Mouse (Mus musculus): ENCODE results near the gene Rad9a. TPM values are rescaled to one million over a fixed set of nuclear protein-coding genes. Genes with fewer than 3 reads are reported as not detected.

Gene Rad9a
- polyA plus RNA-seq, 2 experiments from 2014 or later: 37.7 to 40.3 TPM

DNA sequence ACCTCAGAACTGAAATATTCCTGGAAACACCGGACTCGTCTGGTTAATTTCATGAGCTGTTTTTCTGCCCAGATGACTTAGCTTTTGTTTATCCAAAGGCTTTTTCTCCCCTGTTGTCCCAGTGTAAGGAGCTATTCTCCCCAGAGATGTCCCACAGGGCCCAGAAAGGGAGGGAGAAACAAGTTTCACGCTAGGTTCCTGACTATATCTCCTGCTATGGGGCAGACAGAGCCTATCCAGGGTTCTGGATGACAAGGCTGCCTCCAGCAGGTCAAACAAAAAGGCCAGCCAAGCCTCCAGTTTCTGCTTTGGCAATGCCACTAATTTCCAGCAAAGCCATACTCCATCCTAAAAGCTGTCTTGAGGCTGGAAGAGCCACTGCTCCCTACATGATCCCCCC, 16.4 kb upstream of the Rad9a start:
- no peak for ATAC-seq

- ATAC-seq: no peak
Observed at GRCm38 (mm10) chr19:4217140-4217539, 15.7 kb upstream of the Rad9a start.

GRCm38 (mm10) chr19:4216041-4216685, 14.7 kb upstream of the Rad9a start:
- ATAC-seq: no peak

- no peak for ATAC-seq
Observed at GRCm38 (mm10) chr19:4215451-4215840, 14.0 kb upstream of the Rad9a start.

GRCm38 (mm10) chr19:4214771-4215450, 13.4 kb upstream of the Rad9a start:
- peak; percentile 33 for ATAC-seq

GRCm38 (mm10) chr19:4214071-4214770, 12.8 kb upstream of the Rad9a start, which contains the start of the genes Clcf1 and AC109138.7:
Clcf1 (plus strand) TSS chr19:4214238.
AC109138.7 (plus strand) TSS chr19:4214357.
- peak; percentile 69 for ATAC-seq

DNA sequence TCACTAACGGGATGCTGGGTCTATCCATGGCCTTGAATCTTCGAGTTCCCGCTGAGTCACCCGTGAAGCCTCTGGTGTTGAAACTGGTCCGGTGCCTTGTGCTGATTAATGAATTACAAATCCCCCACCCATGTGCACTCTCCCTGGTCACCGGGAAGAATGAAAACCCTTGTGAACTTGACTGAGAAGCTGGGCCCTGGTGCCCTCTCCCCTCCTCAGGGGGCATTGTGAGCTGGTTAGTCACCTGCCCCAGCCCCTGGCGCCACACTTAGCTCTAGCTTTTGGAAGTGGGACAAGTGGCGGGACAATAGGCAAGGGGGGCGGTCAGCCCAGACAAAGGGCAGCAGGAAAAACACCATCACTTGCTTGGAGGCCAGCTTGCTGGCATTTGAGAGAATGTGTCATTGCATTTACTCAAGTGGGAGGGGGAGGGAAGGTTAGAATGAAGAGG, 12.1 kb upstream of the Rad9a start:
- ATAC-seq: no peak

DNA sequence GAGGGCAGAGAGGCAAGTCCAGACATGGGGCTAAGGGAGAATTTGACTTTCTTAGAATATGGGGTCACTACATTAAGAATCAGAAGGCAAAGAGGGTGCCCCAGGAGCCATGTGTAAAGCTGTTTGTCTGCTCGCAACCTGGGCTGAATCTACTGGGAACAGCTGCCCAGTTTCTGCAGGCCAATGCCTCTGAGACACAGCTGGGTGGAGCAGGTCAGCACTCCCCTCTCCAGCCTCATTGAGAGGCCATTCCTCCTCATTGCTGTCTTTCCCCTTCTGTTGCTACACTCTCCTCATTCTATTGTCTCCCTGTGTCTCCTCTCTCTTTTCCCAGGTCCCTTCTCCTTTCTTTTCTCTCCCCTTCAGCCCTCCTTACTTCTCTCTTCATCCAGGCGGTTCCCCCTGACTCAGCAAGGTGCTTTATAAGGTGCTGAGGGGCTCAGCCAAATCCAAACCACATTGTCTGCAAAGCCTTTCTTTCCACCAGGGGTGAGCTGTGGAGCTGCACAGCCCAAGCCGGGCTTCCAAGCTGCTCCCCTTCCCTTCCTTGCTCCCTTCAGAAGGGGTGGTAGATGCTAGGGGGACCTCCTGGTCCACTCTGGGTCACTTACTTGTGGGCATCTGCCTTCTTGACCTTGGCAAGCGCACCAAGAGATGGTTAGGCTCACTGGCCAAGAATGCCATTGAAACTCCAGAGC, 10.6 kb upstream of the Rad9a start:
- no peak for ATAC-seq

DNA sequence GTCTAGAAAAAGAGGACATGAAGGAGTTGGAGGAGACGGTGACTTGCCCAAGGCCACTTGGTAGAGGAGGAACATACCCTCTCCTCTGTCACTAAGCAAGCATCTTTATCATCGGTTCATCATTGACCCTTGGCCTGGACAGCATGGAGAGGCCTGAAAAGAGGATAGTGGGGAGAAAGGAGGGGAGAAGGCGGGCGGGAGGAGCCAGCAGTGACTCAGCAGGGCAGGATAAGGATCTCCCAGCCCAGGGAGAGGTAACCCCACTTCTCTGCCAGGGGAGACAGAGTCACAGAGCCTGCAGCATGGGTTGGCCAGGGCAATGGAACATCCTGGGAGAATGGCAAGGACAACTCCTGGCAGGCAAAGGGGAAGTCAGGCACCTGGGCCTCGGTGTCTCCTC, 7.1 kb upstream of the Rad9a start:
- ATAC-seq: no peak

DNA sequence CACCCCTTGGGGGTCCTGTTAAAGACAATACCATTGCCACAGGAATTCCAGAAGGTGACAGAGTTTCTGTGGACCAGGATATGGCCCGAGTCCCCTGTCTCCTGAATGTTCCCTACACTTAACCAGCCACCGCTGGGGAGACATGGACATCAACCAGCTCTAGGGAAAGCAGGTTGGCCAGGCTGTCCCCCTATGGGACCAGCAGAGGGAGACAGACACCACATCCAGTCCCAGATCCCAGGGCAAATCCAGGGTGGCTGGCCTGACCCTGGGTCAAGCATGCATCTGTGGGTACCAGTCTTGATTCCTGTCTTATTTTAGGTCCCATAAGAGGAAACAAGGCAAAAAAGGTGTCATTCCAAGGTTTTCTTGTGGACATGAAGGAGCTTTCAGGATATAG, 5.5 kb upstream of the Rad9a start:
- ATAC-seq: no peak

DNA sequence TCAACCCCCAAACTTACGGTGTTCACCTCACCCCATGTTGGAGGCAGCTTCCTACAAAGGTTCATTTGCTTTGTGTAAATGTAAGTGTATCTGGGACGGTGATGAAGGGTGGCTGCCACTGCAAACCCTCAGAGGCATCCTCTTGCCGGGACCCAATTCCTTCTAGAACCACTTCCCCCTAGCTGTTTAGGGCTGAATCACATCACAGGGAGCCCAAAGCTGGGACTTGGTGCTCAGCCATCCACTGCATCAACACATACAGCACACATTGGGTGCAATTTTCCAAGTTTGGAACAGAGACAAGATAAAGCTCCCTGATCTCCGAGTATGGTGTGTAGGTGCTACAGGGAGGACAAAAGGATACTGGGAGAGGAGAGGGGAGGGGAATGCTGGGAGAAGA, 3.4 kb upstream of the Rad9a start:
- no peak for ATAC-seq

DNA sequence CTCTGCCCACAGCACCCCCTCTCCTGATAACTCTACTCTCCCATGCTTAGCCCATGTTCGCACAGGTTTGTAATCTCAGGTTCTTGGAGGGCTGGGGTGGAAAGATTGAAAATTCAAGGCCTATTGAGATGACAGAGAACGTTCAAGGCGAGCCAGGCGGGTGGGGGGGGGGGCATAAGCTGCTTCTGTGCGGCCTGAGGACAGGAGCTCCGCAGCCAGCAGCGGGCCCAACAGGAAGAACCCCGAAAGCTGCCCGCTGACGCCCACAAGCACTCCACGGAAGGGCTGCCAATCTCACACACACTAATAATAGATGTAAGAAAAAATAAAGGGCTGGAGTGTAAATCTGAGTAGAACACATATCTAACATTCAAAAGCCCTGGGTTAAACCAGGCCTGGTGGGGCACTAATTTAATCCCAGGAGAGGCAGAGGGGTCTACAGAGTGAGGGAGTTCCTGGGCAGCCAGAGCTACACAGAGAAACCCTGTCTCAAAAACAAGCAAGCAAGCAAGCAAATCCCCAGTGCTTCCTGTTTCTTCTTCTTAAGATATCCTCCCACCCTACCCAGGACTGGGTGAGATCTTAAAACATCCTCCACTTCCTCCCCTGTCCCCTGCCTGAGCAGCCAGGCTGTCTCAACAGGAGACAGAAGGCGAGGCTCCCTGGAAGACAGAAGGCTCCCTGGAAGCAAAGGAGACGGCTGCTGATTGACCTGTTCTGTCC, 2.3 kb upstream of the Rad9a start:
- peak; percentile 47 for ATAC-seq

GRCm38 (mm10) chr19:4203148-4203547, 1.7 kb upstream of the Rad9a start:
- ATAC-seq: peak; percentile 32

- ATAC-seq: no peak
Observed at GRCm38 (mm10) chr19:4202149-4202548, 687 bp upstream of the Rad9a start.

GRCm38 (mm10) chr19:4197180-4197579, 4.3 kb downstream of the Rad9a start:
- ATAC-seq: no peak

GRCm38 (mm10) chr19:4196548-4196947, 4.9 kb downstream of the Rad9a start:
- no peak for ATAC-seq

DNA sequence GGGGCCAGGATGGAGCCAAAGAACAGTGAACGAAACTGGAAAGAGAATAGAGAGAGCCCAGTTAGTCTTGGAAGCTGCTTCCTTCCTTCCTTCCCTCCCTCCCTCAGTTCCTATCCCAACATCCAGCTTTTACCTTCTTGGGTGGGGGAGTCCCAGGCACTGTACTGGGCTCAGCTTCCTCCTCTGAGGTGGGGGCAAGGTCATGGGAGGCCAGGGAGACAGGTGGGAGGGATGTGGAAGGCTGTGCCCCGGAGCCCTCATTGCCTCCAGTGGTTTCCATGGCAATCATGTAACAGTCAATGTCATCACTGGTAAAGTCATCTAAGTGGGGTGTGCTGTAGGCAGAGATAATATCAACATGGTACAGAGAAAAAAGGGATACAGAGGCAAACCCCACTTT, 5.4 kb downstream of the Rad9a start:
- ATAC-seq: no peak

- no peak for ATAC-seq
Observed at GRCm38 (mm10) chr19:4194776-4195650, 6.4 kb downstream of the Rad9a start.

DNA sequence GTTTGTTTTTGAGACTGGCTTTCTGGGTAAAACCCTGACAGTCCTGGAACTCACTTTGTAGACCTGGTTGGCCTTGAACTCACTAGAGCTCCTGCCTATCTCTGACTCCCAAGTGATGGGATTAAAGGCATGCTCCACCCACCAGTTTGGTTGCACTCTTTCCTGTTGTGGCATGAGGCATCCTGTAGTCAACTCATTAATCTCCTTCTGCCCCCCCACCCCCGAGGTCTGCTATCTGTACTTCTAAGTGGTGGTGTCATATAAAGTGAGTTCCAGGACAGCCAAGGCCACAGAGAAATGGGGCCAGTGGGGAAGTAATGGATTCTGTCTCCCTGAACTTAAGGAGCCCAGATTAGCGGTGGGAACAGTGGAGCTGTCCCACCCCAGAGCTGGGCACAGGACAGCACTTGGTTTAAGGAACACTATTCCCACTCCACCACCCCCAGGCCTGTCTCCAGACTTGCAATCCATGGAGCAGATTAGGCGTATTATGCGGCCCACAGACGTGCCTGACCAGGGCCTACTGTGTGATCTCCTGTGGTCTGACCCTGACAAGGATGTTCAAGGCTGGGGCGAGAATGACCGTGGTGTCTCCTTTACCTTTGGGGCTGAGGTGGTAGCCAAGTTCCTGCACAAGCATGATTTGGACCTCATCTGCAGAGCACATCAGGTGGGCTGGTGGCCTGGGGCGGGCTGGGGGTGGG, 7.3 kb downstream of the Rad9a start:
- no peak for ATAC-seq

DNA sequence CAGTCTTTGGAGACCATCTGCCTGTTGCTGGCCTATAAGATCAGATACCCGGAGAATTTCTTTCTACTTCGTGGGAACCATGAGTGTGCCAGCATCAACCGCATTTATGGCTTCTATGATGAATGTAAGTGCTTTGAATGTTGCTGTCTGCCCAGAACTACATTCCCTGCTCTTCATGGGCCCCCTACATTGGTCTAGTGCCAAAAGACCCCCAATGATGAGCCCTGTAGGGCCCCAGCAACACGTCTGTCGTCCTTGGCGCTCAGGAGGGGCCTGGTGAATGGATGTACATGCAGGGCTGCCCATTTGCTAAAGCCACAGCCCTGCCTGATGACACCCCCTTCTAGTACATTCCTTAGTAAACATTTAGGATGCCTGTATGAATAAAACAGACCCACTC, 8.3 kb downstream of the Rad9a start:
- ATAC-seq: no peak
